Mouse (Mus musculus): ENCODE measurements at regions not wholly inside any gene's neighbourhood (a gene's known extent, or its start where the extent isn't known, plus 50 kb on each side); places are given as distances from the start of the nearest gene placed in this dataset.
A peak's percentile ranks its signal among the peaks of the same experiment; 100 is the strongest.

DNA sequence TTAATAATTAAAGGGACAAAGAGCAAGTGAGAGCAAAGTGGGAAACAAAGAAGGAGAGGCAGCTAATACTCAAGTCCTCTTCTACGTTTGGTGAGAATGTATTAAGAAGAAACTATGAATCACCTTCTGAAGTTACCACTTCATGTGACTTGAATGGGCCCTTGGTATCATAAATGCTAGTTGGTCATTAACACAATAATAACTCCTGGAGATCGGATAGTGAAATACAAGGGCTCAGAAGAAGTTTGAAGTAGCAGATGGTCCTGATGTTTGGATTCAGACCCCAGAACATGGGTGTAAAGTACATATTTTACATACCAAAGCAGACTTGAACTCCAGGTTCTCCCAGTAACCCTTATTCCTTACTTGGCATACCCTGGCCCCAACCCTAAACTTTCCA, 535.4 kb upstream of the Cntnap5b start:
- Histone ChIP-seq H3K4me3 (ENCODE audit: insufficient read depth, low read length) (no peak overlapping the region), H3K27ac (ENCODE audit: insufficient read depth, low read length) (no peak overlapping the region), H3K4me1 (ENCODE audit: control insufficient read depth, insufficient read depth, low read length) (no peaks in the 10 kb centered on the region)
- no peak for TF ChIP-seq POLR2A (IDR thresholded peaks at IDR 0.05; ENCODE audit: low read depth, low read length)
- TF ChIP-seq CTCF (IDR thresholded peaks at IDR 0.05; ENCODE audit: borderline replicate concordance, insufficient read depth, low read length), result no peak

DNA sequence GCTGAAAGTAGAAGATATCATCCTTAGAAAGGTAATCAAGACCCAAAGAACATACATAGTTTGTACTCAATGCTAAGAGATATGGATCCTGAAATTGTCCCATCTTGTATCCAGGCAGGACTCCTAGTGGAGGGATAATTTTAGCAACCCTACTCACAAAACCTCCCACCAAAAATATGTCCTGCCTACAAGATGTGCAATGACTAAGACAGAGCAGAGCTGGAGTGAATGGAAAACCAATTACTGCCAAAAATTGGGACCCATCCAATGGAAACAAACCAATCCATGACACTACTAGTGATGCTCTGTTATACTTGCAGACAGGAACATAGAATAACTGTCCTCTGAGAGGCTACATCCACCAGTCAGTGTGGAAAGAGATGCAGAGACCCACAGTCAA, 487.0 kb upstream of the Cntnap5b start:
- Histone ChIP-seq H3K4me1 (ENCODE audit: control insufficient read depth, insufficient read depth, low read length) (no peaks in the 10 kb centered on the region), H3K27ac (ENCODE audit: insufficient read depth, low read length) (no peak overlapping the region), H3K4me3 (ENCODE audit: insufficient read depth, low read length) (no peak overlapping the region)
- TF ChIP-seq POLR2A (IDR thresholded peaks at IDR 0.05; ENCODE audit: low read depth, low read length) (no peak), CTCF (IDR thresholded peaks at IDR 0.05; ENCODE audit: borderline replicate concordance, insufficient read depth, low read length) (no peak)

GRCm38 (mm10) chr1:99287834-99288233, 484.7 kb upstream of the Cntnap5b start:
- TF ChIP-seq CTCF (IDR thresholded peaks at IDR 0.05; ENCODE audit: borderline replicate concordance, insufficient read depth, low read length) (no peak), POLR2A (IDR thresholded peaks at IDR 0.05; ENCODE audit: low read depth, low read length) (no peak)

GRCm38 (mm10) chr1:99299139-99299538, 473.4 kb upstream of the Cntnap5b start:
- Histone ChIP-seq H3K27ac (ENCODE audit: insufficient read depth, low read length) (no peak overlapping the region), H3K4me3 (ENCODE audit: insufficient read depth, low read length) (no peak overlapping the region), H3K4me1 (ENCODE audit: control insufficient read depth, insufficient read depth, low read length) (no peaks in the 10 kb centered on the region)
- TF ChIP-seq CTCF (IDR thresholded peaks at IDR 0.05; ENCODE audit: borderline replicate concordance, insufficient read depth, low read length), result no peak
- no peak for TF ChIP-seq POLR2A (IDR thresholded peaks at IDR 0.05; ENCODE audit: low read depth, low read length)

More at GRCm38 (mm10) chr1:99287834-99288233, 484.7 kb upstream of the Cntnap5b start:
- no peaks in the 10 kb centered on the region for H3K4me1 ChIP-seq (ENCODE audit: control insufficient read depth, insufficient read depth, low read length)
- no peak overlapping the region for H3K4me3 ChIP-seq (ENCODE audit: insufficient read depth, low read length)
- no peak overlapping the region for H3K27ac ChIP-seq (ENCODE audit: insufficient read depth, low read length)

DNA sequence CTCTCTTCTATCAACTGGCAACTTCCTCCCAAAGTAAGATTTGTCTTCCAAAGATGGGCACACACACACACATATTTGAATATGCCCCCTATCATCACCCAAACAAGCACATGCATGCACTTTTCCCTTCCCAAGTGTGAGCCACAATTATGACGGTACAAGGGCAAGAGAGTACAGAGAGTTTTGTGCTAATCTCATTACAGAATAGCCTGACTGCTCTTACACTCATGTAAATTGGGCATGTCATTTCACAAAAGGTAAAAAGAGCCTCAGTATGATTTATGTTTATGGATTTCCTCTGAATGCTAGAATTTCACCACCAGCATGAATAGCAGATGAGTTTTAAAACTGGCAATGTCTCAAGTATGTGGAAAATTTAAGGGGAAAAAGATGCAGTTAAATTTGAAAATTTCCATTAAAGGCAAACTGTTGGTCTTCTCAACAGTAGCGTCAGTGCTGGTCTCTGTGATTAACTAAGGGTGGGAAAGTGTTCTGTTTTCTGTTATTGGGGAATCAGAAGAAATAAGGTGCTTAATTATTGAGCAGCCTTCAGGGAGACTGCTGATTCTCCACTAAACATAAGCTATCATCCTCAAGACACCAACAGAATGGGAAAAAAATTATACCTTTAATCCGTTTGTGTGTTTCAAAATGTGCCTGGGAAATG, 455.4 kb upstream of the Cntnap5b start:
- Histone ChIP-seq H3K4me1 (ENCODE audit: control insufficient read depth, insufficient read depth, low read length) (peaks cover 4% of the 10 kb centered on the region), H3K27ac (ENCODE audit: insufficient read depth, low read length) (peak overlapping the region; percentile 98), H3K4me3 (ENCODE audit: insufficient read depth, low read length) (no peak overlapping the region)
- TF ChIP-seq CTCF (IDR thresholded peaks at IDR 0.05; ENCODE audit: borderline replicate concordance, insufficient read depth, low read length), result no peak
- TF ChIP-seq POLR2A (IDR thresholded peaks at IDR 0.05; ENCODE audit: low read depth, low read length), result no peak

DNA sequence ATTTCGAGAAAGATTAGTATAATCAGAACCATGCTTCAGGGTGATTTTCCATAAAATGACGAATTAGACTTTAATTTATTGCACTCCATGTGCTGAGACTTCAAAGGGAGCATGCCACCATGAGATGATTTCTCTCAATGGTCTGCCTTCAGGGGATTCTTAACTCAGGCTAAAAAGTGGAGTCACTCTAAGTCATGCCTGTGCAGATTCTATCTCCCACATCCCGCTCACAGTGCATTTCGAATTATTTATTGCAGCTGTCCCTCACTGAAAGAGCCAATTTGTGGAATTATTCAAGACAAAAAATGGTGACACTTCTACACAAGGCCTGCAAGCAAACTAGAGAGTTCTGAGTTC, 454.9 kb upstream of the Cntnap5b start:
- Histone ChIP-seq H3K4me1 (ENCODE audit: control insufficient read depth, insufficient read depth, low read length) (peaks cover 4% of the 10 kb centered on the region), H3K27ac (ENCODE audit: insufficient read depth, low read length) (peak overlapping the region; percentile 98), H3K4me3 (ENCODE audit: insufficient read depth, low read length) (no peak overlapping the region)
- TF ChIP-seq POLR2A (IDR thresholded peaks at IDR 0.05; ENCODE audit: low read depth, low read length), result no peak
- TF ChIP-seq CTCF (IDR thresholded peaks at IDR 0.05; ENCODE audit: borderline replicate concordance, insufficient read depth, low read length), result no peak
